Mouse (Mus musculus) forebrain, embryonic 10.5 days (tissue): ENCODE results near the gene Slc25a33. TPM values are rescaled to one million over a fixed set of nuclear protein-coding genes. Genes with fewer than 3 reads are reported as not detected.

Experiments used
- microRNA-seq: library from miRNA; unstranded; fragments of <30 nt; microRNA quantifications from one replicate; pipeline ENCODE4, GENCODE M21; 2017
- polyA plus RNA-seq: library from polyadenylated mRNA; unstranded; fragments of >200 nt; fragmentation: Nextera tagmentation; extraction: Ambion mirVana; gene quantifications from 2 replicates; pipeline ENCODE4 v1.2.1, GENCODE M21; 2016

Slc25a33 gene
- polyA plus RNA-seq, 1 experiment from 2014 or later = 13.4 TPM

Small RNA genes lying within 50 kb of the gene (microRNA-seq; reads per million reads assigned to microRNA genes)
- not detected for gene Gm47301

Other genes with a start within 250 kb of the Slc25a33 start
- gene Clstn1, start 187.8 kb downstream of the Slc25a33 start, polyA plus RNA-seq = 17.8 and 21.4 TPM in 2 replicates
- 4.3 and 4.6 TPM in 2 replicates for gene Pik3cd, start 71.7 kb downstream of the Slc25a33 start, polyA plus RNA-seq
- 38.7 and 42.7 TPM in 2 replicates for gene Tmem201, start 36.2 kb downstream of the Slc25a33 start, polyA plus RNA-seq
- gene Spsb1, start 180.8 kb upstream of the Slc25a33 start, polyA plus RNA-seq = 9.0 and 11.2 TPM in 2 replicates
- gene H6pd, start 234.7 kb upstream of the Slc25a33 start, polyA plus RNA-seq = 3.0 TPM in 2 replicates